Mouse (Mus musculus) heart, adult 9 months (tissue): ENCODE data around the gene Art3.

Experiments
- DNase-seq, 2 experiments: peaks; one replicate each; pipeline ENCODE4 v3.0.0; 2022; ENCODE audit warnings: low spot score in 2 of 2

Gene Art3

GRCm38 (mm10) chr5:92413271-92413981 lies 81.8 kb downstream of the Art3 start:
- DNase-seq: no peak

- no peak for DNase-seq
Observed at GRCm38 (mm10) chr5:92413982-92414375, 82.4 kb downstream of the Art3 start.

- DNase-seq: no peak
Observed at GRCm38 (mm10) chr5:92424126-92424525, 92.5 kb downstream of the Art3 start.

GRCm38 (mm10) chr5:92430723-92431122 lies 99.1 kb downstream of the Art3 start:
- no peak for DNase-seq

- DNase-seq: no peak
Observed at GRCm38 (mm10) chr5:92431611-92432010, 100.0 kb downstream of the Art3 start.

DNA sequence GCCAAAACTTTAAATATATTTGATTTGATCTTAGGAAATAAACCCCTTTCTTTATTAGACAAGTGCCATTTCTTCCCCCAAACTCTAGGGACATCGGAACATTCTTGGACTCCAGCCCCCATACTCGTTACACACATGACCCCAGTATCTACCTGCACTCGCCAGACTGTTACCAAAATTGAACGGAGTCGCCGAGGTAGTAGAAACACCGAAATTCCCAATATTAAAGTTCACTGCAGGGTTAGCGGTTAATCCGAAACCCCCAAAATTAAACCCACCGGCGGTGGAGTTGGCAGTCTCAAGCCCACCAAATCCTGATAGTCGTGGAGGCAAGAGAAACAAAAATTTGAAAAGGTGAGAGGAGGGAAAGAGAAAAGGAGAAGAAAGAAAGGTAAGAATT lies 102.4 kb downstream of the Art3 start:
- DNase-seq: no peak

- DNase-seq: no peak
Observed at GRCm38 (mm10) chr5:92434571-92434985, 103.0 kb downstream of the Art3 start.

GRCm38 (mm10) chr5:92435025-92435584 lies 103.5 kb downstream of the Art3 start, which contains the start of gene Nup54:
Gene Nup54 (minus strand): TSS chr5:92435219.
- peak; percentile 98 for DNase-seq

GRCm38 (mm10) chr5:92438540-92438939 lies 106.9 kb downstream of the Art3 start:
- no peak for DNase-seq

- DNase-seq: peak; percentile 41 to 63
Observed at GRCm38 (mm10) chr5:92441494-92441893, 109.9 kb downstream of the Art3 start.

GRCm38 (mm10) chr5:92442914-92443313 lies 111.3 kb downstream of the Art3 start:
- no peak for DNase-seq

- no peak for DNase-seq
Observed at GRCm38 (mm10) chr5:92445016-92445415, 113.4 kb downstream of the Art3 start.

GRCm38 (mm10) chr5:92446736-92447135 lies 115.1 kb downstream of the Art3 start:
- DNase-seq: no peak

DNA sequence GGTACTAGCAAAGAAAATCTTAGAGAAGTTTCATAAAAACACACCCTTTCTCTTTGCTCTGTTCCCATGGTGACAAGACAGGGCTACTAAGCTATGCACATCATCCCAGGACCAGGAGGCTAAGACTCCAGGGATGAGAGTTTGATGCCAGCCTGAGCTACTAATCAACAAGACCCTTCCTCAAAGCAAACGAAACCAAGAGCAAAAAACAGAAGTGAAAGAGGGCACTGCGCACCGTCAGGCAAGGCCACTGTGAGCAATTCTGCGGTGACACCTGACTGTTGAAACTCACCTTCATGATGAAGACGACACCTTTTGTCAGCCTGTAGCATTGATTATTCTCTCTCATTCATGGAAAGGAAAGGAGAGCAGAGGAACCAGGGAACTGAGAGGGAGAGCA lies 121.2 kb downstream of the Art3 start:
- DNase-seq: no peak

- no peak for DNase-seq
Observed at GRCm38 (mm10) chr5:92457410-92457809, 125.8 kb downstream of the Art3 start.

- no peak for DNase-seq
Observed at GRCm38 (mm10) chr5:92458726-92459125, 127.1 kb downstream of the Art3 start.

GRCm38 (mm10) chr5:92461321-92461720 lies 129.7 kb downstream of the Art3 start:
- DNase-seq: peak; percentile 16 to 48
